Mouse (Mus musculus): ENCODE results near the gene Prkd2.

The Prkd2 gene

DNA sequence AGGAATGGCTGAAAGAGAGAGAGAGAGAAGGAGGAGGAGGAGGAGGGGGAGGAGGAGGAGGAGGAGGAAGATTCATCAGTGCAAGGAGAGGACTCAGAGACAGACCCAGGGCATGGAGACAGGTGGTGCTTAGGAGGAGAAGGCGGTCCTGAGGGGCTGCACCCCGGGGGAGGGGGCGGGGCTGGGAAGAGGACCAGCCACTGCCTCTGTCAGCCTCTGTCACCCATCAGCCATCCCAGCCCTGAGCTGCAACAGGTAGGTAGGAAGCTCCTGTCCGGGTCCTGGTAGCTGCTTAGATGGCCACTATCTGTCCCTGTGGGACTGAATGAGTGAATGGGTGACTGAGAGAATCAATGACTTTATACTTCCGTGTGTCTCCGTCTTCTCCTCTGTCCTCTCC is 50.9 kb downstream of the Prkd2 start:
- no peak for DNase-seq (ENCODE audit: low read depth, low spot score)

DNA sequence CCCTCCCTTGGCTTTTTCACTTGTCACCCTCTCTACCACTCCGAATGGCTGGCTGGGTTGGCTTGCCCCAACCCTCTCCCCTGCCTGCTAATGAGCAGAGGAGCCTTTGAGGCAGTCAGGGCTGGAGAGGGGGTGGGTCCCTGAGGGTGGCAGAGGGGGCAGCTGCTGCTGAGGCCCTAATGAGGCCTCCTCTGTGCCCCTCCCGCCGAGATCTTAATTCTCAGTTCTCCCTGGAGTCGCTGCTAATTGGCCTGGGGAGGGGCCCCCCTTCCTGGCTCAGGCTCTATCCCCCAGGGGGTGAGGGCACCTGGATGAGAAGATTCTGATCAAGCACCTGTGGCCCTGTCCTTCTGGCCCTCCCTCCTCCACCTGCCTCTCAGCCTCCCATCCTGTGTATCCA is 51.6 kb downstream of the Prkd2 start:
- DNase-seq (ENCODE audit: low read depth, low spot score): no peak

DNA sequence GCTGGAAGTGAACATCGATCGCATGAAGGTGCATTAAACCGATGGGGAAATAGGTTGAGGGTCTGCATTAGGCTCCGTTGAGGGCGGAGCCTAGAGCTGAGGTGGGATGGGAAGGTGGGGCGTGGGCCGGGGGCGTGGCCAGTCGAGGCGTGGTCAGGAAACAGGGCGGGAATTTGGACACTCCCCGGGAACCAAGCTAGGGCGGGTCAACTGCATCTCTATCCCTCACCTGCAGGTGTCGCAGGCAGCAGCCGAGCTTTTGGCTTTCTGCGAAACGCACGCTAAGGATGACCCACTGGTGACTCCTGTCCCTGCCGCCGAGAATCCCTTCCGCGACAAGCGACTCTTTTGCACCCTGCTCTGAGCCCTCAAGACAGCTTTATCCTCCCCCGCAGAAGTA is 52.3 kb downstream of the Prkd2 start:
- peak; percentile 81 for DNase-seq (ENCODE audit: low read depth, low spot score)

DNA sequence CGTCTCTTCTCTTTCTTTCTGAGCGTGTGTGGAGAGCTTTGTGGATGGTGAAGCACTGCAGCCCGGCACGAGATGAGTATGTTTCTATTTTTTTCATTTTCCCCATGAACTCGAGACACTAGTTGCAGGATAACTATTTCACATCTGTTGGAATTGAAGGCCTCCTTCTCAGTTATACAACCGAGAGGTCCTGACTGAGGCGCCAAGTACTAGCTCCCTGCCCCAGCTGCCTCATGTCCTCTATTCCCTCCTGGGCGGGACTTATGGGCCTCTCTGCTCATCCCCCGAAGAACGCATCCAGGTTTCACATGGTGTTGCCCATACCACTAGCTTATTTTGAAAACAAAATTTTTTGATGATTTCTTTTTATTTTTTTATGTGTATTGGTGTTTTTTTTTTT is 52.8 kb downstream of the Prkd2 start:
- DNase-seq (ENCODE audit: low read depth, low spot score): no peak

DNA sequence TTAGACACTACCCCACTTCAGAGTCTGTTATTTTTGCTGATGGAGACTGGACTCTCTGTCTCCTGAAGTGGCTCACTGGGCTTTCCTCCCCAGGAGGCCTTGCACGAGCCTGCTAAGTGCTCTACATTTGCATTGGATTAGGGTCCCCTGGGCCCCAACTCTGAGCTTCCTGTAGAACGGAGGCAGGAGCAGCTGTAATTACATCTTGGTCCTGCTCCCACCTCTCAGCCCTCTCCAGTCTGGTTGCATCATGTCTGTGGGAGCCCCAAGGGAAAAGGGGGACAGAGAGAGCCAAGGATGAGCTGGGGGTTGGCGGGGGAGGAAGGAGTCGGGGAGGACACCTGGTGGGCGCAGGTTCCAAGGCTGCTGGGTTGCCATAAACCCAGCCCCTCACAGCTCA is 57.8 kb downstream of the Prkd2 start:
- no peak for DNase-seq (ENCODE audit: low read depth, low spot score)

DNA sequence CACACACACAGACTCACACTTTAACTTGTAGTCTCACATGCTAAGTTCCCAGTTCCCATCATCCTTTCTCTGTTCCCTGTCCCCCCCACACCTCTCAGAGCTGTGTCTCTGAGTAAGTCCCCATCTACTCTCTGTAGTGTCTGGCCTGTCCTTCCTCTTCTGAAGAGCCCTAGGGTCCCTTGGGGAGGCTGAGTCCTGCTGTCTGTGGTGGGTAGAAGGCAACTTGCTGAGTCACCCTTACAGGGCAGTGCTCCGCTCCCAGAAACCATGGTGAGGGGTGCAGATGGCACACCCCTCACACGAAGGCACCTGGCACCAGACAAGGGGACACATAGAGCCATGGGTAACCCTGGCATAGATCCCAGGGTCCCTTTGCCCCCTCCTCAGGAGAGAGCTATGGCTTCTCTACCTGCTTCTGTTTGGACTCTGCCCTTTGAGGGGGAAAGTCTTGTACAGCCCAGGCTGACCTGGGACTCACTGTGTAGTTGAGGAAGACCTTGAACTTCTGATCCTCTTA is 60.8 kb downstream of the Prkd2 start:
- DNase-seq (ENCODE audit: low read depth, low spot score): no peak

DNA sequence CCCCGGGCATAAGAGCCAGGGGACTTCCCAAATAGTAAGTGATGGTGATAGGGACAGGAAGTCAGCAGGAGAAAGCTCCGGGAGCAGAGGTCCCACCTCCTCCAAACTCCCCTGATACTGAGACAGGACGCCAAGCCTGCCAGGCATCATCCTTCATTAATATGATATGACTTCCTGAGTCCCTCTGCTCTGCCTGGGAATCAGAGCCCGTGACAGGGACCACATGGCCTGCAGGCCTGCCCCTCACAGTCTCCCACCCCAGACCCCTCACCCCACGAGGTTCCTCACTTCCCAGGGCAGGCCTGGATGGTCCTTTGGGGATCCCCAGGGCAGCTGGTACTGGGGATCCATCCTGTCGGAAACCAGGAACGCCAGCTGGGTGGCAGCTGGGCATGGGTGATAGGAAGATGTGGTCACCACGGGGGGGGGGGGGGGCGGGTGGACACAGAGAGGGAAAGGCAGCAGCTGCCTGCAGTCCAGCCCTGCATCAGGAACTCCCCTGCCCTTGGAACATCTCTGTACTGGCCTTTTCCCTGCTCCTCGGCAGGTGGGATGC is 61.5 kb downstream of the Prkd2 start:
- no peak for DNase-seq (ENCODE audit: low read depth, low spot score)

DNA sequence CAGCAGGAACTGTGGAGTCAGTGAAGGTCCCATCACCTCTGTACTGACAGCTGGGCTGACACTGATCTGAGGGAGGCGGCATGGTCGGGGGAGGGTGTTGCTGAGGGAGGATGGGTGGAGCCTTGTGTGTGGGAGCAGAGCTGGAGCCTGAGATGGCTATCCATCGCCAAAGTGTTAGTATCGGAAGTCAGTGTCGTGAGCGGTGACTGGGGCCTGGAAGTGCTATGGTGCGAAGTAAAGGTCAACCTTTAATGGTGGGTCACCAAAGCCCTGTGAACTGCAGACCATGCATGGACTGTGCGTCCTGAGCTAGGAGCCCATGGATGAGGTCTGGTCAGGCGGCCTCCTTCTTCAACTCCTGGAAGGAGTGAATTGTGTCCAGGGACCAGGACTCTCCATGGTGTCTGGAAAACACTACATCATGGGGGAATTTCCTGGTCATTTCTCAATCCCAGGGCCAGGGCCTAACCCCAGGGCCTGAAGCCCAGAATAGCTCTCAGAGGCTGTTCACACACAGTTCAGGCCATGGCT is 62.9 kb downstream of the Prkd2 start:
- peak; percentile 56 for DNase-seq (ENCODE audit: low read depth, low spot score)

DNA sequence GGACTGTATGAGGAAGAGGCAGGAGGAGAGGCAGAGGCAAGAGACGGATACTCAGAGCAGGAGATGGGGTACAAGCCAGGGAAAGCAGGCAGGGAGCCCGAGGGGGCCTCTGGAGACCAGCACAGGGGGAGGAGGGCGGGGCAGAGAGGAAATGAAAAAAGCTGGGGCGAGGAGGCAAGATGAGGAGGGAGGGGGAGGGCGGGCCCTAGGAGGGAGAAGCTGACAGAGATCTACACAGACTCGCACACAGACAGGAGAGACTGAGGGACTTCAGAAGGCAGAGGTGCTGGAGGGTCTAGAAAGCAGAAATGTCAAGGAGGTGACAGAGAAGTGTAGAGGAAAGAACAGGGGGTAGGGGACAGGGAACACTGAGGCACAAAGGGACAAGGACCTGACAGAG is 63.6 kb downstream of the Prkd2 start, which contains the start of gene Ptgir:
TSS of gene Ptgir (plus strand) at position 210 of the 400 bp plus-strand sequence.
- peak; percentile 72 for DNase-seq (ENCODE audit: low read depth, low spot score)

DNA sequence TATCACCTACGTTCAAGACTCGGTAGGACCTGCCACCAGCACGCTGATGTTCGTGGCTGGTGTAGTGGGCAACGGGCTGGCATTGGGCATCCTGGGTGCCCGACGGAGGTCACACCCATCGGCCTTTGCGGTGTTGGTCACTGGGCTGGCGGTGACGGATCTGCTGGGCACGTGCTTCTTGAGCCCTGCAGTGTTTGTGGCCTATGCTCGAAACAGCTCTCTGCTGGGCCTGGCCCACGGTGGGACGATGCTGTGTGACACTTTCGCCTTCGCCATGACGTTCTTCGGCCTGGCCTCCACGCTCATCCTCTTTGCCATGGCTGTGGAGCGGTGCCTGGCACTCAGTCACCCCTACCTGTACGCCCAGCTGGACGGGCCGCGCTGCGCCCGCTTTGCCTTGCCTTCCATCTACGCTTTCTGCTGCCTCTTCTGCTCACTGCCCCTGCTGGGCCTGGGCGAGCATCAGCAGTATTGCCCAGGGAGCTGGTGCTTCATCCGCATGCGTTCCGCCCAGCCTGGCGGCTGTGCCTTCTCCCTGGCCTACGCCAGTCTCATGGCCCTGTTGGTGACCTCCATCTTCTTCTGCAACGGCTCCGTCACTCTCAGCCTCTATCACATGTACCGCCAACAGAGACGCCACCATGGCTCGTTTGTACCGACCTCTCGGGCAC is 64.3 kb downstream of the Prkd2 start:
- DNase-seq (ENCODE audit: low read depth, low spot score): no peak

DNA sequence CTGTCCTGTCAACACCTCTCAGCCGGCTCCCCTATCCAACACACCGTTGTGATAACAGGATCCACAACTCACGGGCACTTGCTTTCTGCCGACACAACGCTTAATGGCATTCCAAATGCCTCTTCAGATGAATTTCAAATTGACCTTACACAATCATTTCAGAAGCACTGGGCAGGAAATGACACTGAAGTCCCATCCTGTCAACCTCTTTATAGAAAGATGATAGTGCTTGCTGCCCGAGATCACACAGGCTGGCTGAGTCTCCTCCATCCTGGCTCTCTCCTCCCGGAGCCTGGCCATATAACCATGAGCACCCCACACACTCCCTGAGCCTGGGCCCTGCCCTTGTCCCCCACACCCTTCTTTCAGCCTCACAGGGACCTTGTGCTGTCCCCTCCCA is 65.1 kb downstream of the Prkd2 start:
- DNase-seq (ENCODE audit: low read depth, low spot score): peak; percentile 38

DNA sequence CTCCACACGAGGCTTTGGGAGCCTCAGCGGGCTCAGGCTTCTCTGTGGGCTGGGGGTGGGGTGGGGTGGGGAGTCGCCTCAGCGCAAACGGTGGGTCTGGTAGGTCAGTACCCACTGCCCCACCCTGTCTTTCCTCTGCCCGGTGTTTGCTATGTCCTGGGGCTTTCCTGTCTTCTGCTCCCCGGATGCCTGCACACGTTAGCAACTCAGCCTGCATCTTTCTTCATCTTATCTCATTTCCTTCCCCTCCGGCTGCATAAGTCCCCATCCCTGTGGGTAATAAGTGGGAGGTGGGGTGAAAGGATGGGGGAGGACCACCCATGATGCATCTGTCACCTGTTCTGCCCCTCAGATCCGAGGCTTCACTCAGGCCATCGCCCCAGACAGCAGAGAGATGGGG is 65.7 kb downstream of the Prkd2 start:
- peak; percentile 43 for DNase-seq (ENCODE audit: low read depth, low spot score)

DNA sequence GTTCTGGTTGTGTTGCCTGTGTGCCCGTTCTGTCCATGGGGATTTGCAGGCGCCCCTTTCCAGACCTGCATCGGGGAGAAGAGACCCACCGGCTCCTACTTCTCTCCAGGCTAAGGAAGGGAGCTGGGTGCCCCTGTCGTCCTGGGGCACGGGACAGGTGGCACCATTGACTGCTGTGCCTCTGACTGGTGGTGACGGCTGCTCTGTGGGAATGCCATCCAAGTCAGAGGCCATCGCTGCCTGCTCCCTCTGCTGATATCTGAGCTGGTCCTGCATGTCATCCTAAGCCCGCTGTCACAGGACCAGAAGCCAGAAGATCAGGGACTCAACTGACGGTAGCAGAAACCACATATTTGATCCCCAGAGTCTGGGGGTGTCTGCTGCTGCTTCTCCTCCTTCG is 66.2 kb downstream of the Prkd2 start:
- no peak for DNase-seq (ENCODE audit: low read depth, low spot score)

DNA sequence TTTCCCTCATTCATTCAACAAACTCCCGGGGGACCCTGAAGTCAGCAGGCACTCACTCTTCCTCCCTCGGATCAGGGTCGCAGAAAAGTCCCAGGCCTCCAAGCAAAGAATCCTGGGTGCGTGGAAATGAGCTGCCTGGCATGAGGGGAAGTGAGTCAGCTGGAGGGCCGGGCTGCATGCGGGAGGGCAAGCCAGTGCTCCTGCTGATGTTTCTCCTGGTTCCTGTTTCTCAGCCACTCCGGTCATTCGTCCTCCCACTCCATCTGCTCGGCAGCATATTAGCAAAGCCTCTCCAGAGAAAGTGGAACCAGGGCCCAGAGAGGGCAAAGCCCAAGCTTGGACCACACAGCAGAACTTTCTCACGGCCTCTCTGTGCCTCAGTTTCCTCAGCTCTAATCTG is 67.2 kb downstream of the Prkd2 start:
- DNase-seq (ENCODE audit: low read depth, low spot score): no peak

DNA sequence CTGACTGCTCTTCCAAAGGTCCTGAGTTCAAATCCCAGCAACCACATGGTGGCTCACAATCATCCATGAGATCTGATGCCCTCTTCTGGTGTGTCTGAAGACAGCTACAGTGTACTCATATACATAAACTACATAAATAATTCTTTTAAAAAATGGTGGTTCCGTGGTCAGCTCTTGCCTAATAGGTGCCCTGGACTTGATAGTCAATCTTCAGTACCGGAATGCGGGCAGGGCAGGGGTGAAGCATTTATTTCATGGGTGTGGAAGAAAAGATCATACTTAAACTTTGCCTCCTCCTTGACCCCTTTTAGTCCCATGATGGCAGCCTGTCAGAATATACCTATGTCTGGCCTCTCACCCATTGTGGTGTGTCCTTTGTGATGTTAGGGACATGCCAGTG is 69.2 kb downstream of the Prkd2 start:
- no peak for DNase-seq (ENCODE audit: low read depth, low spot score)

DNA sequence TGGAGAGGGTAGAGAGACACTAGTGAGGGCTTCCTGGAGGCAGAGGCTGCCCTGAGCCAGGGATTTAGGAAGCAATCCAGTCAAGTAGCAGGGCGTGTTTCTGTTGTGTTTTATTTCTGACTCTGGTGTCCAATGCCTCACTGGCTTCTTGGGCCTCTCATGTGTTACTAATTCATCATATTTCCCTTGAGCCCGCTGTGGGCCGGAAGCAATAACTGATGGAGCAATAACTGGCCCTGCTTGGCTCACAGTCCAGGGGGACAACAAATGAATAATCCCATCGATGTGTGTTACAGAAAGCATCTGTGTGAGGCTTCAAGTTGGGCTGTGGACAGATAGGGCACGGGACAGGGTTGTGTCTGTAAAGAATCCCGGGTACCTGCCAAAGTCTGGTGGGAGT is 69.7 kb downstream of the Prkd2 start:
- no peak for DNase-seq (ENCODE audit: low read depth, low spot score)

DNA sequence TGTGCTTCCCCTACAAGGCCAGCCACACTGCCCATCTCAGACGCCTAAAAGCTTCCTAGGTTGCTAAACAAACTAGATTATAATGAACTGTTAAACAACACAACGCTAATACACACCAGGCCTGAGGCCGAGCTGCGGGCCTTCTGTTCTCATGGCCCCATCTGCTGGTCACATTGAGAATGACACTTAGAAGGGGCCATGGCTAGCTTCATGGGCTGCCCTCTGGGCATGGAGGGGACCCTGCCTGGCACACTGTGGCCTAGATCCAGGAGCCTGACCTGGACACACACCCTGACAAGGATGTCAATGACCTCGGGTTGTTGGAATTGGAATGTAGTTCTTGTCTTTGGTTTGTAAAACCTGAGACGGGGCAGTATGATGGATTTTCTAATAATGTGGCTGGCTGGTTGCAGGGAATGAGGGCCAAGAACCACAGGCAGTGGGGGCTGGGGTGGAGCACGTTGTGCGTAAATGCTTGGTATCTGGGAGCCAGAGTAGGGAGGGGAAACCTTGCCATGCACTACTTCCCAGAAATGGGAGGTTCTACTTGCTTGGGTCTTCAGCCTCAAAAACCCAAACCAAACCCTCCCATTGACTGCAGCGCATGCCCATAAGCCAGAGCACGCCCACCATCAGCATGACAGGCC is 71.2 kb downstream of the Prkd2 start:
- DNase-seq (ENCODE audit: low read depth, low spot score): peak; percentile 86

DNA sequence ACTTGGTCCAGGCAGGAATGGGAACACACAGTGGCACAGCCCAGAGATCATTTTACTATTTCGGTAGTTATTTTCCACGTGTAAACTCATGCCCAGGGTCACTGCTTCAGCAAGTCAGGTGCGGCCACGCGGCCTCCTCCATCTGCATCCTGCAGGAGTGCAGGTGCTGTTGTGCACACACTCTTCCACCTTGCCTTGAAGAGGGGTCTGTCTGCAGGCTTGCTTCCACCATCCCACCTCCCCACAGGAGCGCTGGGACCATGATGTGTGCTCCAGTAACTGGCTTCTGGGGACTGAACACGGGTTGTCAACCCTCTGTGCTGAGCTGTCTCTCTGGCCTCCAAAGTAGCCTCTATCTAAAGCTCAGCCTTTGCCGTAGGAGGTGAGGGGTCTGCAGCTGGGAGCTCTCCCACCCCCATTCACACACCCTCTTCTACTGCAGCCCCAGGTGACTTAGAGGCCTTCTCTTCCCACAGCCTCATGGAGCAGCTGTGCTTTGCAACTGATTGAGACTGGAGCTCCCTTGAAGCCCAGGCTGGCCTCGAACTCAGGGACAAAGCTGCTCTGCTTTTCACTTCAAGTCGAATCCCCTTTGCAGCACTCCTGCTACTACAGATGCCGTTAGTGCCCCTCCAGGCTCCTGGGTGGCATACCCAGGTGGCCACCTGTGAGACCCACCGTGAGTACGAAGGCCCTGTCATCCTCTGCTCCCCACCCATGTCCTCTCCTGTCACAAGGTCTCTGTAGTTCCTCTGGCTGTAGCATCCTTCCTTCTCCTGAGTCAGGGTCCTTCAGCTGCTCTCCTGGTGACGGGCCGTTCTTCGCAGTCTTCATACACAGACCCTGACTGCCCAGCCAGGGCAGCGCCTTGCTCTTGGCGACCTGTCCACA is 72.0 kb downstream of the Prkd2 start:
- no peak for DNase-seq (ENCODE audit: low read depth, low spot score)

DNA sequence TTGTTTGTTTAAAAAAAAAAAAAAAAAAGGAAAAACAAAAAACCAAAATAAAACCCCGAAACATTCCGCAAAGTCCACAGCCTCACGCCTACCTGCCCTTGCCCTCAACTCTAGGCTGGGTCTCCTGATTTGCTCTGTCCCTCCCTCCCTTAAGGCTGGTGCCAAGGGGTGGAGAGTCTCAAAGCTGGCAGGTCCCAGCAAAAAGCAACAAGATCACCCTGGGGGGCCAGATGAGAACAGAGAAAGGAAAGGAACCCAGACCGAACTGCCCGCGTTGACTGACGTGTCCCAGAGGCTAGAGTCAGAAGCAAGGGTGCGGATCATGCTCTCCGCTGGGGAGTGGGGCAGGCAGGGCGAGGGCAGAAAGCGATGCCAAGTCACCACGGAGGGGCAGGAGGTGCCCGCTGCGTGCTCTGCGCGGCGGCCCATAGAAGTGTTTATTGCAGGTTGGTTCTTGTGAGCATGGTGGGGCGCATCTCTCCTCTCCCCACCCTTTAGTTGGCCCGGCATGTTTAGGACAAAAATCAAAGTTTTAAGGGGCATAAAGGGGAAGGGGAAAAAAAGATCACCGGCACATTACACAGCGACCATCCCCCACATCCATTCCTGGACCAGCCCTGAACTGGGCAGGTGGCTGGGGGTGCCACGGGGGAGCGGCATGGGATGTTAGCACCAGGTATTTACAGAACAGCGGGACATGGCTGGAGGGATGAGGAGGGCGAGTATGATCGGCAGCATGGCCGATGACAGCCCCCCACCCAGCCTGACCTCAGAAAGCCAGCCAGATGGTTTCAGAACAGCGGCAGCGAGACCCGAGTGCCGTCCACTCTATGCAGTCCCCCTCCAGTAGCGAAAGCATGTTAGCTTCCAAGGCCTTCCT is 73.0 kb downstream of the Prkd2 start:
- no peak for DNase-seq (ENCODE audit: low read depth, low spot score)

DNA sequence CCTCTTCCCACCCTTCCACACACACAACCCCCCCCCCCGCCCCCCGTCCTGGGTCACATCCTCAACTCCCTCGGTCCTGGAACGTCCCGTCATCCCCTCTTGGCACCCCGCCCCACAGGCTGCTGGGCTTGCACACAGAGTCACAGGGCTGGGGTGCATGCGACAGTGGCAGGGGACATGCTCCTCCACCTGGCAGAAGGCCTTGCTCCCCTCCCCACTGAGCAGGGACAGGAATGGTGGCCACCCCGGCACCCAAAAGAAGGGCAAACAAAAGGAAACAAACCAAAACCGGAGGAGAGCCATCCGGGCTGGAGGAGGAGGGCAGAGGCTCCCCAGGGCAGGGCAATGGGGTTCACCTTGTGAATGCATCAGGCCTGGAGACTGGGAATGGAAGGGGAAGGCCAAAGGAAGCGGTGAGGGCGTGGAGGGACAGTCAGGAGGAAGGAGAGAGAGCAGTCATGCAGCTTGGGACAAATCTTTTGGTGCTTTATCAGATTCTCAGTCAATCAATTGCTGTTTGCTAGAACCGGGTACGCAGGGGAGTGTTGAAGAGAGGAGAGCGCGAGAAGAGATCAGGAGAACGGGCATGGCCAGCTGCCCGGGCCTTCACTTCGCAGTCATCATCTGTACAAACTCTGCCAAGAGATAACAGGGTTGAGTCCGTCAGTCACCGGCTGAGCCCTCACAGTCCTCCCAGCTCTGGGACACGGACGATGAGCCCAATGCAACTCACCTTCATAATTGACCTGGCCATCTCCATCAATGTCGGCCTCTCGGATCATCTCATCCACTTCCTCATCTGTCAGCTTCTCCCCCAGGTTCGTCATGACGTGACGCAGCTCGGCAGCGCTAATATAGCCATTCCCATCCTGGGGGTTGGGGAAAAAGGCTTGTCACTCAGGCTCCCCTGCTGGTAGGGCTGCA is 73.9 kb downstream of the Prkd2 start:
- DNase-seq (ENCODE audit: low read depth, low spot score): no peak
